Mouse (Mus musculus) adrenal gland, adult 18-20 months (tissue): ENCODE data around the gene Pax7. TPM values are rescaled to one million over a fixed set of nuclear protein-coding genes. Genes with fewer than 3 reads are reported as not detected.

ENCODE experiments used
- DNase-seq, 2 experiments: peaks; one replicate each; pipeline ENCODE4 v3.0.0; 2021 to 2022; ENCODE audit warnings: low spot score in 2 of 2
- total RNA-seq, 2 experiments: library from RNA; stranded (reverse); gene quantifications; 1 replicate in 1 of 2; 2 replicates in 1 of 2; pipeline ENCODE4 v1.2.3; 2021

The Pax7 gene
- total RNA-seq, 2 experiments from 2014 or later: not detected

- no peak for DNase-seq
These were observed 19.9 kb downstream of the Pax7 start for GRCm38 (mm10) chr4:139813371-139813960.

GRCm38 (mm10) chr4:139811901-139812300 lies 21.4 kb downstream of the Pax7 start:
- DNase-seq: no peak

- no peak for DNase-seq
These were observed 21.9 kb downstream of the Pax7 start for GRCm38 (mm10) chr4:139811475-139811874.

DNA sequence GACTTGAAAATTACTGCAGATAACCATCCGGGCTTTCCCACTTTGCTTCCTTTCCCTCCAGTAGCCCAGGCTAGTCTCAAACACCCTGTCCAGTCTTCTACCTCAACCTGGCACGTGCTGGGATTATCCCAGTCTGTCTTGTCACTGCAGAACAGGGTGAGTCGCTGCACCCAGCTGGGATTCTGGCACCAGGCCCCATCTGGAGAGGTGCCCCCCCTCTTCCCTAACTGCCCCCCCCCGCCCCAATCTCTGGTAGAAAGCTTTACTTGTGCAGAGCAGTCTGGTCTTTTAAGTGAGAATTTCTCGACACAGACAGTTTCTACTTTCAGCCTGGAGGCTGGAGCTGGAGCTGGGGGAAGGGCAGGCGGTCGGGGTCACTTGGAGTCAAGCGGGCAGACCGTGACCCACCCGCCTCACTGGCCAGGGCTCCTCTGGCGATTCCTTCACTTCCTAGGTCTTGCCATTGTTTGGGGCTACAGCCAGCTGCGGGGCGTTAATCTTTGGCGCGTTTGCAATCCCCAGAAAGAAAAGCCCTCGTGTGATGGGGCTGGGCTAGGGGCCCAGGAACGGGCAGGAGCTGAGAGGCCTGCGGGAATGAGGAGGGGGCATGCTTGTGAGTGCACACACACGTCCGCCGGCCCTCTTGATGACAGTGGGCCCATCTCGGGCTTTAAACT lies 22.4 kb downstream of the Pax7 start:
- no peak for DNase-seq

DNA sequence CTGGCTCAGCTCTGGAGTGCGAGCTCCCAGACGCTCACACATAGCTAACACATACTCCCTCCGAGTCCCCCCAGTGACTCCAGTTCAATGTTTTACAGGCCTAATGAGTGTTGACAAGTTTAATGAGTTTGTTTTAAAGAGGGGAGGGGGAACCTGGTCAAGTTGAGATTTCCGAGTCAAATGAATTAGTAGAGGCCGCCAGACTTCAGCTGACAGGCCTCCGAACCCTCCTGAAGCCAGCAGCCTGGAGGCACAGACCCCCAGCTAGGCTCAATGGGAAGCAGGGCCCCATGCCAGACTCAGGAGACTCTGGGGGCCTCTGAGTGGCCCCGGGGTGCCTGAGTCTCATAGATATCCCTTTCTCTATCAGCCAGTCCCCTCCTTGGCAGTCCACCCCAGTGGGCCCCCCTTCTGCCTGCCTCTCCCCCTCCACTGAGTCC lies 23.9 kb downstream of the Pax7 start:
- DNase-seq: no peak

GRCm38 (mm10) chr4:139807820-139808219 lies 25.5 kb downstream of the Pax7 start:
- no peak for DNase-seq

DNA sequence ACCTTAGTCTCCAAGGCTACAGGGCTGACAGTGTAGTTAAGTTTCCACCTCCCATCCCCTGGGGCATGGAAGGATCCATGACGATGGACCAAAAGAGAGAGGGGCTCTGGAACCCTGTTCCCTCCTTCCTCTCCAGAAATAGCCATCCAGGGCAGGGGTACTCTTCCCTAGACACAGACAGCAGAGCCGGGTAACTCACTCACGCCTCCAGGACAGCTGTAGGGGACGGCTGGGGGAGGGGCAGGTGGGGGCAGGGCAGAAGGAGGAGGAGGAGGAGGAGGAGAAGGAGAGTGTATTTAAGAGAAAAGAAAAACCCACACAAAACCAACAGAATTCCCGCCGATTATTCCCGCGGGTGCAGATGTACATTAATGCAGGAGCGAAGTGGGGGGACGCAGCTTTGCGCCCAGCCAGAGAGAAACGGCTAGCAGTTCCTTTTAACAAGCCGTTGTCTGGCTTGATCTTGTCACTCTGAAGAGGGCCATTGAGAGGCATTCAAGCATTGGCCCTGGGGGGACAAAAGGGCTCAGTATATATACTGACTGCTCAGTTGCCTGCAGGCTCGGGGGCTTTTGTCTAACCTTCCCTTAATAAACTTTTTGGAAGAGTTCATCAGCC lies 26.0 kb downstream of the Pax7 start:
- no peak for DNase-seq

GRCm38 (mm10) chr4:139804896-139805295 lies 28.4 kb downstream of the Pax7 start:
- no peak for DNase-seq

GRCm38 (mm10) chr4:139803981-139804380 lies 29.3 kb downstream of the Pax7 start:
- DNase-seq: no peak

DNA sequence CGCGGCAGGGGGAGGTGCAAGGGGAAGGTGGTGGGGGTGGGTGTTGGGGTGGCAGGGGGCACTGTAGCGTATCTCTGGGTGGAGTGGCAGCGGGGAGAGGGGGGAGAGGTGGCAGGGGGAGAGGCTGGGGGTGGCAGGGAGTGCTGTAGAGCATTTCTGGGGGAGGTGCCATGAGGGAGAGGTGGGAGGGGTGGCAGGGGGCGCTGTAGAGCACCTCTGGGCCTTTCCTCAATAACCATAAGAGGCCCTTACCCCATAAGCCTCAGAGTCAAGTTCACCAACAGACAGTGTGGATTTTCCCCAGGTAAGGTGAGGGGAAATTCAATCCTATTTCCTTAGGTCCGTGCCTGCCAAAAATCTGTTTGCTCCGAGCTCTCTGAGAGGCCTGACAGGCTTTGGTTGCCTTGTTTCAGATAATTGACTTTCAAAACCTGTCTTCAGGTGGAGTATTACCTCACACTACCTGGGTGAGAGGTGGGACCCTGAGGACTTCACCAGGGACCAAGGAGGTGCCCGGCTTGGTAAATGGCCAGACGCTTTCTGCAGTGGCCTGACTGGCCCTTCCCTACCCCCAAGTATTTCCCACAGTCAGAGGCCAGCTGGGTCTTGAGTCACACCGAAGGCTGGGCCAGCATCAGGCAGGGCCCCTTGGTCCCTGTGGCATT lies 33.8 kb downstream of the Pax7 start:
- DNase-seq: no peak

- no peak for DNase-seq
These were observed 36.0 kb downstream of the Pax7 start for GRCm38 (mm10) chr4:139797344-139797743.

- no peak for DNase-seq
These were observed 37.2 kb downstream of the Pax7 start for GRCm38 (mm10) chr4:139796115-139796514.

DNA sequence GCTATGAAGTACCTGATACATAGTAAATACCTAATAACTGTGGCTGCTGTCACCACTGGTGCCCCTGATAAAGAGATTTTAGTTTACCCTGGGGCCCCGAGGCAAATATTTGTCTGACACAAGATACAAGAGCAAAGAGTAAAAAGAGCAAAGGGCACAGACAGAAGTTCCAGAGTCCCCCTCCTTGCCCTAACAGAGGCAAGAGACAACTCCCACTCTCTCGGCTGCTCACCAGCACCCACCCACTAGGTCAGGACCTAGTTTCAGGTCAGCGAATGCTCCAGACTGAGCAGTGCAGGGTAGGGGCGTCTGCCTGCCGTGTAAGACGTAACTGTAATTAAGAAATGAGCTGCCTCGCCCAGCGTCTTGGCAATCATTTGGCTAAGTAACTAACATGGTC lies 42.2 kb downstream of the Pax7 start:
- no peak for DNase-seq

- no peak for DNase-seq
These were observed 43.6 kb downstream of the Pax7 start for GRCm38 (mm10) chr4:139789772-139790171.

DNA sequence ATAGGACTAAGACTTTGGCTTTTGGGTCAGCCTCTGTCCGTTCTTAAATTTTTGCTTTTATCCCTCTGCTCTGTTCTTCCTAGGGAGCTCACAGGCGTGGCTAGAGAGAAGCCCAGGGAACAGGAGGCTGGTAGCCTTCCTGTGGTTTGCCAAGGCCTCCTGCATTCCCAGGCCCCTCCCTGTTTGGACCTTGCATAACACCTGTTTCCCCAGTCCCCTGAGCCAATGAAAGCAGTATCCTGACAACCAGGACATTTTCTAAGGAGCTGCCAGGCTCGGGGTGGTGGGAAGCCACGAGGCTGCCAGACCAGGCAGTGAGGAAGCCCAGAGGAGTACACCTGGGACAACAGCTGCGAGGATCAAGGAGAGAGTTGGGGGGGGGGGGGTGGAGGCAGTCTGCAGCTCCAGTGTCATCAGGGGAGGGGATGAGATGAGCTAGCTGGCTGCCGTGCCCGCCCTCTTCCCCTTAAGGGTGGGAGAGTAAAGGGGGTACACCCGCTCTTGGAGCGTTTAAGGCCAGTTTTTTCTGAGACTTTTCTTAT lies 50.3 kb downstream of the Pax7 start:
- no peak for DNase-seq

GRCm38 (mm10) chr4:139771125-139771631 lies 62.1 kb downstream of the Pax7 start:
- DNase-seq: no peak

DNA sequence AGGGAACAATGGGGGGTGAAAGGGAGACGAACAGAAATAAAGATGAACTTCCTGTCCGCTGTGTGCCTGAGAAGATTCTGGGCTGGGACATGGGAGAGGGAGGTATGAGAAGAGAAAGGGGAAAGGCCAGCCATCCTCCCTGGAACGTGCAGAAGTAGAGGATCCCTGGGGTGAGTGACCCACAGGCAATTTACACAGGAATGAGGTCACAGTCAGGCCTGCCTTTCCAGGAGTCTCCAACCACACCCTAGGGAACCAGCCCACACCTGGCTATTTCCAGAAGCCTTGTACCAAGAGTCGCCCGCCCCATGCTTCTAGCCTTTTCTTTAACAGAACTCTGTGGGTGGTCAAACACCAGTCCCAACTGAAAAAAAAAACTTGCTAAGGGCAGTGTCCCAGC lies 65.5 kb downstream of the Pax7 start:
- DNase-seq: no peak

- no peak for DNase-seq
These were observed 66.1 kb downstream of the Pax7 start for GRCm38 (mm10) chr4:139767115-139767718.

DNA sequence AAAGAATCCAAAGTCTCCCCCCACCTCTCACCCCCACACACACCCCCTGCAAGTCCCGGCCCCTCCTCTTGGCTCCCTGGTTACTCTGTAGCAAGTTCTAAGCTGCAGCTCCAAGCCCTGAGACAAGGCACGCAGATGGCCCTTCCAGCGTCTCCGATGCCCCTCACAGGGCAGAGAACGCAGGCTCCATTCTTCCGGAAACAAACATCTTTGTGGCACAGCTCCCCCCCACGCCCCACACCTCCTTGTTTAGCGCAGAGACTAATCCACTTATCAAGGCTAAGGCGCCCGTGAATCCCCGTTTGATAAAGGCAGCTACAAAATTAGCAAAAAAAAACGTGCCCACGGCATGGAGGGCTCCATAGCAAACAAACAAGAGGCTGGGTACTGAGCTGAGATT lies 71.4 kb downstream of the Pax7 start:
- no peak for DNase-seq

- DNase-seq: no peak
These were observed 72.6 kb downstream of the Pax7 start for GRCm38 (mm10) chr4:139760736-139761135.
